Mouse (Mus musculus) spleen, embryonic (tissue): Measurements from ENCODE around the gene Osbpl6.

Experiments
- CTCF ChIA-PET: fragments of 350-600 bp; sonication (Branson Sonifier 250); formaldehyde crosslinking; loops from one replicate; lab custom pipeline; 2022; lab: Charles Lee

The Osbpl6 gene

DNA sequence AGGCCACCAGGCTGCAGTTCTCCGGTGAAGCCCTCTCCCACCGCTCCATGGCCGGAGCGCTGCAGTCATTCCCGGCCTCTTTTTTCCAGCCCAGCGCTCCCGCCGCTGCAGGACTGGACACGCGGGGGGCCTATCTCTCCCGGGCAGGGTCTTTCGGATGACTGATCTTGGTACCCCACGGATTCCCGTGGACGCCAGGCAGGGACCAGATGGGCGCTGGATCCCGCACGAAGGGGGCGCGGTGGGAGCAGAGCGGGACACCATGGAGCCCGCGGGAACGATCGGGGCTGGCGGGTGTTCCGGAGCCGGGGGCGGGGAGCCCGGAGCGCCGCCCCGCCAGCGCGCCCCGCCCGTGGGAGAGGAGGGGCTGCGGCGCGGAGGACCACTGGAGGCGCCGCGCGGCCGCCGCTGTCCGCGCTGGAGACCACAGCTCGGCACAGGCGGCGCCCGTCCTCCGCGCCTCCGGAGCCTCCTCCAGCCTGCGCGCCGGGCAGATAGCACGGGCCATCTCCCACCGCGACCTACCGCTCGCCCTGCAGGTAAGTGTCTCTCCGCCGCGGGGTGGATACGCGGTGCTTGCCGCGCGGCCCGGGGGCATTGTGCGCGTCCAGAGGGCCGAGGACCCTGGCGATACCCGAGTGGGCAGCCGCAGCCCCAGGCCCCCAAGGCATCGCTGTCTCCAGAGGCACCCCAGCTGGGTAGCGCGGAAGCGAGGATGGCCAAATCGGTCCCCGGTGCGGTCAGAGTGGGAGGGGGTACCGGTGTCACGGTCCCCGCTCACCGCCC lies at the start of gene Osbpl6:
Gene Osbpl6, plus strand, starts transcription at position 358 of the 786 bp plus-strand sequence.
- CTCF ChIA-PET, result no interaction called here

DNA sequence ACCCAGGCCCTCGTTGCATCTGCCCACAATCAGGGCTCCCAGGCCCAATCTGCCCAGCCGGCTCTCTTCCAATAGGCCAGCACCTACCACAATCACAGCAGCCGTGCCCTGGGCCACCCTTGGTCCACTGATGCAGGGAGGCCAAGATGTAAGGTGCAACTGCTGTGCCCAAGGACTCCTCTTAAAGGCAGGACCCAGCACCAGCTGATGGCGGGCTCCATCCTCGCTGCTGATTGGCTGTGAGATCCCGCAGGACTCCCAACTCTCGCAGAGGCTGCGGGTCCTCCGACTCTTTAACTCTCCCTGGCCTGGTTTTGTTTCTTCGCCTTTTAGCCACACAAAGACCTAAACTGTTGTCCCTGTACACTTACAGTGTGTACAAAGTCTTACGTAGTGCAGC lies 46.1 kb upstream of the Osbpl6 start, which contains the start of gene Cyct:
Gene Cyct, minus strand, starts transcription at position 225 of the 400 bp plus-strand sequence.
- CTCF ChIA-PET, result no interaction called here

DNA sequence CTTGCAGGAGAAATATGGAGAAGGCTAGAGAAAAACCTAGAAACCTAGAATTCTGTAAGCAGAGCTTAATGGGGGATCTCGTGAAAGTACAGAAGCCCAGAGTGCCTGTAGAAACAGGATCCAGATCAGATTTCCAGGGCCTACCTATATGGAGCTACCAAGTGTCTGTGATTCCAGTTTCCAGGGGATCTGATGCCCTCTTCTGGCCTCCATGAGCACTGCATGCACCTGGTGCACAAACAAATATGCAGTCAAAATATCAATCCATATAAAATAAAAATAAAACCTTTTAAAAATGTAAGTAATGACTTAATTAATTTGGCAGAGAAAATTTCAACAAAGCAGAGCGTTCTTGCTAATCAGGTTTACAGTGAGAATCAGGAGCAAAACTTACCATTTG lies 44.2 kb upstream of the Osbpl6 start:
- CTCF ChIA-PET, result no interaction called here

DNA sequence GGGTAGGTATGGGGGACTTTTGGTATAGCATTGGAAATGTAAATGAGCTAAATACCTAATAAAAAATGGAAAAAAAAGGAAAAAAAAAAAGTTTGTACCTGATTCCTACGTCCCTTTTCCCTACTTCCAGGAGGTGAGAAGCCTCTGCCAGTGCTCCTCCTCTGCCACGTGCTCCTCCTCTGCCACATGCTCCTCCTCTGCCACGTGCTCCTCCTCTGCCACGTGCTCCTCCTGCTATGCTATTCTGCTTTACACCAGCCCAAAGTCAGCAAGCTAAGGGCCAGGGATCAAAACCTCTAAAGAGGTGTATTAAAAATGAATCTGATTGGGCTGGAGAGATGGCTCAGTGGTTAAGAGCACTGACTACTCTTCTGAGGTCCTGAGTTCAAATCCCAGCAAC lies 40.5 kb upstream of the Osbpl6 start:
- CTCF ChIA-PET, result interaction anchor here (0.7 kb wide), 2 partner anchors 143 to 258 kb away, joined by 4 to 5 read pairs; no protein-coding TSS in a partner anchor

DNA sequence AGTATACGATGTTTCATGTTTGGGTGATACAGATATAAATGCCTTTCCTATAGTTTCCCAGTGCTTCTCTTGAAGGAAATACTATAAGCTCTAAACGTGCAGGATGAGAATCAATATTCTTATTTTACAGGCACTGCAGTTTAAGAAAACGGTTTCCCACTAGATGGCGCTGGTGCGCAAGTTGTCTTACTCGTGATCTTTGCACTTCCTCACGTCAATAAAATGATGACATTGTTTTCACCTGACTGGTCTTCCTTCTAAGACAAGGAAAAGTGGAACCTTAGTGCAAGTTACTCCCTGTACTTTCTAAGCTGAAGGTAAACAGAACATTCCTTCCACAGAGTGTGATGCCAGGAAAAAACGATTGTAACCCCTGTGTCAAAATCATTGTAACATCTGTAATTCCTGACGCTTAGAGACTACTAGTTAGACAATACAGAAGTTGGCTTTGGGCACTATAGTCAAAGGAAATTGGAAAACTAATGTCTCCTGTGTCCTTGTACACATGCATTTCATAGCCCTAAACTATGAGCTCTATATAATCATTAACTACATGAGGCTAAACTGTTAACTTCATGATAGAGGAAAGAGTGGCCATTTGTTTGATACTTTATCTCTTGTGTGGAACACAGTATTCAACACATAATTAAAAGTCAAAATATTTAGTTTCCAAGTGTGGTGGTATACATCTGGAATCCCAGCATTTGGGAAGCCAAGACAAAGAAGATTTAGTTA lies 39.0 kb upstream of the Osbpl6 start:
- CTCF ChIA-PET, result interaction anchor here (0.5 kb wide), 1 partner anchor 16 kb away, joined by 6 read pairs; no protein-coding TSS in a partner anchor

DNA sequence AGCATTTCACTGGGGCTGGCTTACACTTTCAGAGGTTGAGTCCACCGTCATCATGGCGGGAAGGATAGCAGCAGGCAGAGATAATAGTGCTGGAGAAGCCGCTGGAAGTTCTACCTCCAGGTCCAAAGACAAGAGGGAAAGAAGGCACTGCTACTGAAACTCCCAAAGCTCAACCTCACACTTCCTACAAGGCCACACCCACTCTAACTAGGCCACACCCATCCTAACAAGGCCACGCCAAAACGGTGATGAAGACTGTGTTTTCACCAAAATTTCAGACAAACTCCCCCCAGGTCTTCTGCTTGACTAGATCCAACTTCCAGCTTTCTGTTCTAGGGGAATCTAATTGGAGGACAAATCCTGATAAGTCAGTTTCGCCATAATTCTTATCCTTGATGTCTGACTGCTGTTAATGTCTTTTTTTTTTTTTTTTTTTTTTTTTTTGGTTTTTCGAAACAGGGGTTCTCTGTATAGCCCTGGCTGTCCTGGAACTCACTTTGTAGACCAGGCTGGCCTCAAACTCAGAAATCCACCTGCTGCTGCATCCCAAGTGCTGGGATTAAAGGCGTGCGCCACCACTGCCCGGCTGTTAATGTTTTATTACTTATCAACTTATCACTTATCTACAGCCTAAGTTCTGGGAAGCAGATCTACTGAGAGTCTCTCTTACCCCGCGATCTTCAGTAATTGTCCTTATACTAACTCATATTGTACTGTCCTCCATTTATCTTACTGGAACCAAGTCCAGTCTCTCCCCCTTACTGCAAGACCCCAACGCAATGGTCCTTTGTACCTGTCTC lies 37.2 kb upstream of the Osbpl6 start:
- CTCF ChIA-PET, result no interaction called here

DNA sequence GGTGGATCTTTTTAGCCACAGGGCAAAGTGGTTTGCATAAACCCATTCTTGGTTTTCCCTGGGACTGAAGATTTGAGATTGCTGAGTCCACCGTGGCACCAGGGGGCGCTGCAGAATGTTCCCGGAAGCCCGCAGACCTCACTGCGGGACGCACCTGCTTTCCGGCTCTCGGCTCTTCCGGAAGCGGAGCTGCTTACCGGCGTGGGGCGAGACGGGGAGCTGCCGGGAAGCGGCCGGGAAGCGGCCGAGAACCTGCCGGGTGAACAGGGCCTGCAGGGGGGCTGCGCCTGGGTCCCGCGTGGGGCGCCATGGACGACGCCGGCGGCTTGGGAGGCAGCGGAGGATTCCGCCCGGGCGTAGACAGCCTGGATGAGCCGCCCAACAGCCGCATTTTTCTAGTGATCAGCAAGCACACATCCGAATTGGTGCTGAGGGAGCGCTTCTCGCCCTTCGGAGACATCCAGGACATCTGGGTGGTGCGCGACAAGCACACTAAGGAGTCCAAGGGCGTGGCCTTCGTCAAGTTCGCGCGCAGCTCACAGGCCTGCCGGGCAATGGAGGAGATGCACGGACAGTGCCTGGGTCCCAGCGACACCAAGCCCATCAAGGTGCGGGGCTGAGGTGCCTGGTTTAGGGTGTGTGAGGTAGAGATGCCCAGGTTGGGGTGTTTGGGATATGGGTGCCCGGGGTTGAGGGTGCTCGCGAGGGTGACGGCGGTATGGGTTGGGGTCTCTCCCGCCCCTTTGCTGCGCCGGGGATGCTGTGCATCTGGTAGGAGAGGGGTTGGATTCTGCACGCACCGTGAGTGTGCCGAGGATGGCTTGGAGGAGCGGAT lies 36.3 kb upstream of the Osbpl6 start, which contains the start of gene Rbm45:
Gene Rbm45, plus strand, starts transcription at position 164 of the 835 bp plus-strand sequence.
- CTCF ChIA-PET, result interaction anchor here (0.8 kb wide), 1 partner anchor 35 kb away, joined by 10 read pairs; no protein-coding TSS in a partner anchor

DNA sequence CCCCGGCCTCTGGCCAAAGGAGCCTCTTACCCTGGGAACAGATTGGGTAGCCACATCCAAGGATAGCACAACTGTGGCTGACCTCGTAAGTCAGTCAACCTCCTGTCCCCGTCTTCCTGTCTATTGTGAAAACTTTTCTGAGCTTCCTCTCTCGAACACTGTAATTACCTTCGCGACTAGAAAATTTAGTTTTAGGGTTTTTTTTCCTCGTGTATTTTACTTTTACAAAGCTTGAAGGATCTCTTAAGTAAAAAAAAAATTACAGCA lies 35.7 kb upstream of the Osbpl6 start:
- CTCF ChIA-PET, result interaction anchor here (0.8 kb wide), 1 partner anchor 34 kb away, joined by 10 read pairs; no protein-coding TSS in a partner anchor

DNA sequence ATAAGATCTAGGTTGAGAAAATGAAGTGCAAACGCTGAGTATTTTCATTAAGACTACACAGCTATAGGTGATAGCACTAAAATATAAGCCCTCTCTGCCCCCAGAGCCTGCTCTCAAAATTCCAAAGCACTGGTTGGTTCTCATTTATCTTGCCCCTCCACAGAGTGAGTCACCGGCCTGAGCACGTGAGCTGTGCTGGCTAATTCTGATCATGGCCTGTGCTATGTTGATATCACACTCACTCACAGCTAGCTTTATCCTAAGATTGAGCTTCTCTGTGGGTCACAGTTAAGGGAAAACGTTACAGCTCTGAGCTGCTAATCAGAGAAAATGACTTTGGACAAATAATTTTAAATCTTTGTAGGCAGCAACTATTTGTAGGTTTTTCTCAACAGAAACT lies 34.1 kb upstream of the Osbpl6 start:
- CTCF ChIA-PET, result no interaction called here

DNA sequence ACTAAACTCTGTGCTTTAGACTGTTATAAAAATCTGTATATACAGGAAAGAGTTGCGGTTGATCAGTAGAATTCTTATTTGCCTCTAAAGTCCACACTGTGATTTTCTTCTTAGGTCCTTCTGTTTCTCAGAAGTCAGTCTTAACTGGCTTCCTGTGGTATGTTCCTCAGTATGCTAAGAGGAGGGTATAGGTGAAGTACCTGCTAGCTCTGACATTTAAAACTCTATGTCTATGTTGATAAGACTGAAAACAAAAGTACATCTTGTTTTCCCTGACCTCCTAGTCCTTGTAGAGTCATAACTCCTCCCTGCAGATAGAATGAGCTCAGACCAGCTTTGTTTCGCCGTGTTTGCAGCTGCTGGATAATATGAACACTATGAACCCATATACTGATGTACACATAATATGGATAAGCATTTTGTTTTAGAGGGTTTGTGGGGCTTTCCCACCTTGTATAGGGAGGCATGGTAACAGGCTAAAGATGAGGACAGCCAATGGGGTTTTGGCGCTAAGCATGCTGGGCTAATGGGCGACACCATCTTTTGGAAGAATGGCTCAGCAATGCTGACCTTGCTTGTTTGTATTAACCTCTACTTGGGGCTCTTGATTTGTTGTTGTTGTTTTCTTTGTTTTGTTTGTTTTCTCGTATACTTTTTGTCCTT lies 31.6 kb upstream of the Osbpl6 start:
- CTCF ChIA-PET, result no interaction called here

DNA sequence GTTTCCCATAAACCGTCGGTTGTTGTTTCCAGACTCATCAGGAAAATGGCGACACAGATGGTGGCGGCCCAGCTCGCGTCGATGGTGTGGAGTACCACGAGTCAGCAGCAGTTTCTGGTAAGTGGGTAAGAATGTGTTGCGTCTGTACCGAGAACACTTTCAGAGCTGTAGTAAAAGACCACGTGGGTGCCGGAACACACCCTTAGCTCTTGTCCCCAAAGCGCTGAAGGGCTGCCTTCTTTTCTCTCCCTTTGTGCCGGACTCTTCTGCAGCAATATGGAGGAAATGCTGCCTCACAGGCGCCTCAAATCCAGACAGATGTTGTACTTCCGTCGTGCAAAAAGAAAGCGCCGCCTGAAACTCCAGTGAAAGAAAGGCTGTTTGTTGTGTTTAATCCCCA lies 27.7 kb upstream of the Osbpl6 start:
- CTCF ChIA-PET, result no interaction called here

DNA sequence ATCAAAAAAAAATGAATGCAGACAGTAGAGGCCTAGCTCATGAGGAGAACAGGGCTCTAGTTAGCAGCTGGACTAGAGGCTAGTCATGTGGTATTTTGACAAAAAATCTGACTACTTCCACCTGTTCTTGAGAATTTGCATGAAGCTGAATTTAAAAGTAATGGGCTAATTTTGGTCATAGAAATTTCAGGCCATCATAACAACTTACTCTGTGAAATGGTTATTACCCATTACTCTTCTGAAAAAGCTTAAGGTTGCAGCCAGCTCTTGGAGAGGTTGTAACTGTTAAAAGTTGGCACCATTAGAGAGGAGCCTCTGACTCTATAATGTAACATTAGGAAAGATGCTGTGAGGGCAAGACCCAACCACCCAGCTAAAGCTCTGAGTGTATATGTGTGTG lies 19.8 kb upstream of the Osbpl6 start:
- CTCF ChIA-PET, result interaction anchor here (0.7 kb wide), 1 partner anchor 1562 kb away, joined by 5 read pairs; no protein-coding TSS in a partner anchor

DNA sequence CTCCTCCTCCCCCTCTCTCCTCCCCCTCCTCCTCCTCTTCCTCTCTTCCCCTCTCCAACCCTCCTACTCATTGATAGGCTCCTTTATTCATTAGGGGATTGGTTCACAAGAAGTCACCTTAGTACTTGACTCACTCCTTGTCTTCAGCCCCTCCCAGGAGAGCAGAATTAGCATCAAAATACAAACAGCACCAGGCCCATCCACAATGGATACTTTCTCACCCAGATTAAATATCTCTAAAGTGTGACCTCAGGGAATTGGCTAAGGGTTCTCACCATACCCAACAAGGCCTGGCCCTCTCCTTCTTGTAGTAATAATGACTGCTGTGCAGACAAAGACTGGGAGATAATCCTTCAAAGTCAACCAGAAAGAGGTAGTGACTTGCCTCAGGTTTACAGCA lies 6.1 kb upstream of the Osbpl6 start:
- CTCF ChIA-PET, result no interaction called here

DNA sequence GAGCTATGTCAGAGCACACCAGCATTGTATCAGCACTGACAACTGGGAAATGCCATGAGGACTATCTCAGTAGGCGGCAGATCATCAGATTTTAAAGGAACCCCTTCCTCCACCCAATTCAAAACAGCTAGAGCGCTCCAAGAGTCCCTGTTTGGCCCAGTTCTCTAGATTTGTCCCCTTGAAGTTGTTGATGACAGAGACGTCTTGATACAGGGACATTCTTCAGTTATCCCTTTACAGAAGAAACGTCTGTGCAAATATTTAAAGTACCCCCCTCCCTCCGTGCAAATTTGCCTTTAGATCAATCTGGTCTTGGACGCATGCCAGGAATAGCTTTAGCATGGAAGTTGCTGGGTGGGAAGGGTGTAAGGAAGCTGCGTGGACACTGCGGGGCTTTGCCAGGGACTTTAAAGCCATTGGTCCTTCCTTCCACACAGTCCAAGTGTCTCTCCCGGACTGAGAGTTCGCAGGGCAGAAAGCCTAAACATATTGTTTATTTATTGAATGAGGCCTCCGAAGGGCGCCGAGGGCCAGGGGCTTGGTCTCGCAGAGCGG lies 635 bp upstream of the Osbpl6 start:
- CTCF ChIA-PET, result no interaction called here

DNA sequence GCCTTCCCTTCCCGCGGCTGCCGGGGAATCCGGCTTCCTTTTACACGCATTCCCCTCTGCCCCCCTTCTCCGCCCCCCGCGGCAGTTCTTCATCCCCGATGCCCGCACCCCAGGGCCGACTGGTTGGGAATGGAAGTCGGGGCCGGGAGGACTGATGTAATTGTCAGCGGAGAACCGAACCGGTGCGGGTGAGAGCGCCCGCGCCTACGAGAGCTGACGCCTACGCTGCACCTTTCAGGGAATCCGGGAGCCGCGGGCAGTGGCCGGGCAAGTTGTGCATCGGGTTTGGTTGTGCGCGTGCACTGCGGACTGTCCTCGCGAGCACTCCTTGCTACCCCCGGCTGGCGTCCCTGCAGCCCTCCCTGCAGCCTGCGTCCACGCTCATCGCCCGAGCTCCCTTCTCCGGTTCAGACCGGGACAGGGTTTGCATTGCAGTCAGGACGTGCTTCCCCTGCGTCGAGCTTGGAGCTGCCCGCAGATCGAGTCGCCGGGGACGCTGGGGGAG lies 681 bp downstream of the Osbpl6 start:
- CTCF ChIA-PET, result no interaction called here

DNA sequence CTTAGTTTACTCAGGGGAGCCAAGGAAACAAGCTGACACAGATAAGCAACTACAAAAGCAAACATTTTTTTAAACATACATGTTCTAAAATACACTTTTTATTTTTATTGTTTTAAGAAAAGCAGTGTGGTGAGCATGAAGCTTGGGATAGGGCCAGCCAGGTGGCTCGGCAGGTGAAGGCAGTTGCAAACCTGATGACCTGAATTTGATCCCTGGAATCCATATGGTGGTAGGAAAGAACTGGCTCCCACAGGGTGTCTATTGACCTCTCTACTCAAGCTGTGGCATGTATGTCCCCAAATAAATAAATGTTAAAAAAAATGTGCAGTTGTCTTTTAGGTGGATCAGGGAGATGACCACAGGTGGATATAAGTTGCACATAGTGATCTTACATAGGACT lies 3.2 kb downstream of the Osbpl6 start:
- CTCF ChIA-PET, result no interaction called here

DNA sequence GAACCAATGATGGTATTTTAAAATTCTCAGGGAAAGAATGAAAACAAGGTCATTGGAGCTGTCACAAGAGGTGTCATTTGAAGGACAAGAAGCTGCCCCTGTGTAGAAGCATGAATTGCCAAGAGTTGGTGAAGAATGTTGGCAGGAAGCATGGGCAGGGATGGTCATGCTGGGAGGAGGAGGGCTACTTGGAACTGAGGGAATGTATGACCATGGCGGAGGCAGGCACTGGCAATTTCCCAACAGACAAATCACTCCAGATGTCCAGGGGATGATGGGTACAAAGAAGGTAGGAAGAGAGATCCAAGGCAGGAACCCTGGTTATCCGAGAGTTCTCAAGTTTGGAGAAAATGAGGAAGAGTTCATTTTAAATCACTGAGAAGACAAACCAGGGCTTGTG lies 3.7 kb downstream of the Osbpl6 start:
- CTCF ChIA-PET, result no interaction called here

DNA sequence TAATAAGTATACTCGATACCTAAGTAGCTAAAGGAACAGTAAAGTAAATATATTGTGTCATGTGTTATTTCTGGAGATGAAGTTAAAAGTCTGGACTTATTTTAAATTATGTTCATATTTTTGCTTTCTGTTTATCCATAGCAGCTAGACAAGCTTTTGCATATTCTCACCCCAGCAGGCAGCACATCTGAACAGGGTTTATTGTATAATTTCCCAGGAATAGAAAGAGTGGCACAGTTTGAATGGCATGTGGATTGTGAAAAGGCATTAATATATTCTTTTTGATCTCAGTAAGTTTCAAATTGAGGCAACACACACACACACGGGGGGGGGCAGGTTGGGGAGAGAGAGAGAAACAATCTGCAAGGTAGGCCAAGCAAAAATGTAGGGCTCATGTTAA lies 6.6 kb downstream of the Osbpl6 start:
- CTCF ChIA-PET, result interaction anchor here (1.2 kb wide), 1 partner anchor 39 kb away, joined by 7 read pairs; no protein-coding TSS in a partner anchor

DNA sequence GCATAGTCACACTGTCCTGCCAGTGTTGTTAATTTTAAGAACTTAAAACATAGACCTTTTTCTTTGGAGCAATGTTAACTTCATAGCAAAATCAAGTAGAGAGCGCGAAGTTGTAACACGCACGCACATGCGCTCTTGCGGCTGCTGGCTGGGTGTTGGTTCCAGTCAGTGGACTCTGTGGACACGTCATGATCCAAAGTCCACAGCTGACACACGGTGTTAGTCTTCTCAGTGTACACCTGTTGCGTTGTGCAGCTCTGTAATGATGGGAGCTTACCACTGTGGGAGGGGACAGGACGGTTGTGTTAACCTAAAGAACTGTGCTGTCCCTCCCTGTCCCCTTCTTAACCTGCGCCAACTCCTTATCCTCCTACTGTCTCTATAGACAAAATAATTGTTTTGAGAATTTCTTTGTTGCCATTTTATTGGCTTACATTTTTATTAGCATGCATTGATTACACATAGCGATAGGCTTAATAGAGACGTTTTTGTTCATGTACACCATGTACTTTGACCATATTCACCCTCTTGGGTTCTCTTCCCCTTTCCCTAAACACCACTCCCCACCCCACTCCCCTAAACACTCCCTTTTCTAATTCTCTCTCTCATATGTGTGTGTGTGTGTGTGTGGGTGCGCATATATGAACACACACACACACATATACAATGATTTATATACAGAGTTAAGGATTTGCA lies 11.3 kb downstream of the Osbpl6 start:
- CTCF ChIA-PET, result no interaction called here
